Mouse (Mus musculus) G1E (cell line): Measurements from ENCODE around the gene B3gnt9. TPM values are rescaled to one million over a fixed set of nuclear protein-coding genes. Genes with fewer than 3 reads are reported as not detected.

Source experiments
- ATAC-seq: 2 replicates; pipeline ENCODE4 v1.8.0; 2016; ENCODE audit warnings: mild to moderate bottlenecking; ENCODE audit not compliant: insufficient number of reproducible peaks, poor library complexity, low FRiP score, severe bottlenecking; ENCODE audit errors: extremely low read depth
- DNase-seq: peaks from one replicate; pipeline ENCODE4 v3.0.0; 2012; ENCODE audit warnings: low spot score
- H3K27me3 ChIP-seq: 2 replicates; pipeline ENCODE4 v1.6.1; 2012; ENCODE audit warnings: mild to moderate bottlenecking, low read length, inconsistent platforms; ENCODE audit not compliant: insufficient read depth
- H3K36me3 ChIP-seq: replicated peaks from 2 replicates; pipeline ENCODE3; 2012; ENCODE audit warnings: mild to moderate bottlenecking, inconsistent platforms
- H3K4me1 ChIP-seq: 2 replicates; pipeline ENCODE4 v1.6.1; 2012; ENCODE audit warnings: low read depth, low read length, inconsistent platforms, mixed read lengths; ENCODE audit not compliant: insufficient read depth
- H3K4me3 ChIP-seq: 2 replicates; pipeline ENCODE4 v1.5.1; 2012; ENCODE audit warnings: low read depth, mild to moderate bottlenecking, inconsistent platforms, low read length, moderate library complexity, mixed read lengths
- H3K9me3 ChIP-seq: replicated peaks from 2 replicates; pipeline ENCODE4 v1.6.1; 2012; ENCODE audit warnings: inconsistent platforms
- CTCF ChIP-seq: IDR thresholded peaks from 2 replicates; pipeline ENCODE4 v1.5.1; 2012; ENCODE audit warnings: low read depth, low read length, inconsistent platforms, mixed read lengths
- GATA1 ChIP-seq: IDR thresholded peaks from 2 replicates; pipeline ENCODE4 v1.6.1; 2012; ENCODE audit warnings: borderline replicate concordance, low read length, inconsistent platforms, mixed read lengths
- GATA2 ChIP-seq: IDR thresholded peaks from 2 replicates; pipeline ENCODE4 v1.6.1; 2012; ENCODE audit warnings: low read depth, low read length, inconsistent platforms, borderline replicate concordance
- POLR2AphosphoS5 ChIP-seq: IDR thresholded peaks from 2 replicates; pipeline ENCODE4 v1.6.1; 2012; ENCODE audit warnings: low read depth, low read length, inconsistent platforms; ENCODE audit not compliant: insufficient replicate concordance
- TAL1 ChIP-seq: conservative IDR thresholded peaks from 2 replicates; pipeline ENCODE4 v1.6.1; 2012; ENCODE audit warnings: low read depth, low read length, inconsistent platforms, mixed read lengths
- polyA plus RNA-seq: library from polyadenylated mRNA; stranded (reverse); fragments of >175 nt; gene quantifications from 2 replicates; pipeline ENCODE4 v1.2.3, GENCODE M21; 2012
- total RNA-seq, 2 experiments: library from RNA; stranded (forward) in 1 of 2; stranded (reverse) in 1 of 2; fragments of 200-1000 nt in 1 of 2; fragments of >200 nt in 1 of 2; fragmentation: Nextera tagmentation in 1 of 2; gene quantifications; 2 replicates each; pipeline ENCODE4 v1.2.3; 2014 to 2017

Gene B3gnt9
- total and polyA plus RNA-seq, 3 experiments, result 4.4 to 6.2 (median 5.9) TPM

GRCm38 (mm10) chr8:105207675-105208273 is 47.2 kb downstream of the B3gnt9 start:
- TF ChIP-seq GATA1, result no peak
- no peak for TF ChIP-seq GATA2
- no peak for TF ChIP-seq TAL1
- TF ChIP-seq CTCF, result no peak
- no peak for TF ChIP-seq POLR2AphosphoS5
- H3K27me3 ChIP-seq, result no peaks in the 10 kb centered on the region
- DNase-seq, result no peak
- ATAC-seq, result no peak
- H3K9me3 ChIP-seq, result no peaks in the 10 kb centered on the region
- H3K36me3 ChIP-seq, result peaks cover 60% of the 10 kb centered on the region
- H3K4me1 ChIP-seq, result peaks cover 3% of the 10 kb centered on the region; the same call in 1 of the 2 replicates
- no peak overlapping the region for H3K4me3 ChIP-seq

- peaks cover 63% of the 10 kb centered on the region for H3K36me3 ChIP-seq
- peaks cover 3% of the 10 kb centered on the region; the same call in 1 of the 2 replicates for H3K4me1 ChIP-seq
- no peak overlapping the region for H3K4me3 ChIP-seq
- no peaks in the 10 kb centered on the region for H3K9me3 ChIP-seq
- DNase-seq, result no peak
- no peak for ATAC-seq
- TF ChIP-seq CTCF, result no peak
- no peak for TF ChIP-seq GATA2
- no peak for TF ChIP-seq POLR2AphosphoS5
- TF ChIP-seq GATA1, result no peak
- TF ChIP-seq TAL1, result no peak
- no peaks in the 10 kb centered on the region for H3K27me3 ChIP-seq
Observed at GRCm38 (mm10) chr8:105206766-105207275, 48.1 kb downstream of the B3gnt9 start.

GRCm38 (mm10) chr8:105205748-105206147 is 49.2 kb downstream of the B3gnt9 start:
- Histone ChIP-seq H3K27me3 (no peaks in the 10 kb centered on the region), H3K4me1 (peaks cover 3% of the 10 kb centered on the region; the same call in 1 of the 2 replicates), H3K9me3 (no peaks in the 10 kb centered on the region), H3K4me3 (no peak overlapping the region), H3K36me3 (peaks cover 67% of the 10 kb centered on the region)
- ATAC-seq (no peak), DNase-seq (no peak)
- TF ChIP-seq GATA1, result no peak
- TF ChIP-seq POLR2AphosphoS5, result no peak
- no peak for TF ChIP-seq GATA2
- TF ChIP-seq CTCF, result no peak
- TF ChIP-seq TAL1, result no peak

Other genes with a start within 250 kb of the B3gnt9 start
Only the 20 nearest of the 22 such genes appear.
- gene Ces3a, start 206.6 kb downstream of the B3gnt9 start, total RNA-seq (2014; fragmentation: Nextera tagmentation), result not detected in 2 replicates
- gene Ces3a, start 206.6 kb downstream of the B3gnt9 start, total RNA-seq (2017), result not detected in 2 replicates
- gene Ces3a, start 206.6 kb downstream of the B3gnt9 start, polyA plus RNA-seq, result not detected in 2 replicates
- not detected in 2 replicates for gene Ces3b, start 171.4 kb downstream of the B3gnt9 start, total RNA-seq (2014; fragmentation: Nextera tagmentation)
- 0.12 and 0.22 TPM in 2 replicates for gene Ces3b, start 171.4 kb downstream of the B3gnt9 start, total RNA-seq (2017)
- gene Ces3b, start 171.4 kb downstream of the B3gnt9 start, polyA plus RNA-seq, result not detected in 2 replicates
- gene Ces4a, start 123.4 kb downstream of the B3gnt9 start, total RNA-seq (2014; fragmentation: Nextera tagmentation), result not detected in 2 replicates
- not detected in 2 replicates for gene Ces4a, start 123.4 kb downstream of the B3gnt9 start, total RNA-seq (2017)
- gene Ces4a, start 123.4 kb downstream of the B3gnt9 start, polyA plus RNA-seq, result not detected in 2 replicates
- 81.9 and 84.2 TPM in 2 replicates for gene Cbfb, start 84.5 kb downstream of the B3gnt9 start, total RNA-seq (2014; fragmentation: Nextera tagmentation)
- 175 and 182 TPM in 2 replicates for gene Cbfb, start 84.5 kb downstream of the B3gnt9 start, total RNA-seq (2017)
- 31.4 and 33.5 TPM in 2 replicates for gene Cbfb, start 84.5 kb downstream of the B3gnt9 start, polyA plus RNA-seq
- gene D230025D16Rik, start 30.0 kb downstream of the B3gnt9 start, total RNA-seq (2014; fragmentation: Nextera tagmentation), result 35.2 and 37.5 TPM in 2 replicates
- 27.2 and 28.8 TPM in 2 replicates for gene D230025D16Rik, start 30.0 kb downstream of the B3gnt9 start, total RNA-seq (2017)
- gene D230025D16Rik, start 30.0 kb downstream of the B3gnt9 start, polyA plus RNA-seq, result 4.0 and 5.0 TPM in 2 replicates
- 12.5 and 14.2 TPM in 2 replicates for gene Tradd, start 9.5 kb upstream of the B3gnt9 start, total RNA-seq (2014; fragmentation: Nextera tagmentation)
- 20.8 and 23.4 TPM in 2 replicates for gene Tradd, start 9.5 kb upstream of the B3gnt9 start, total RNA-seq (2017)
- 27.9 and 30.0 TPM in 2 replicates for gene Tradd, start 9.5 kb upstream of the B3gnt9 start, polyA plus RNA-seq
- 6.8 and 8.0 TPM in 2 replicates for gene Fbxl8, start 9.5 kb upstream of the B3gnt9 start, total RNA-seq (2014; fragmentation: Nextera tagmentation)
- gene Fbxl8, start 9.5 kb upstream of the B3gnt9 start, total RNA-seq (2017), result 6.0 and 6.9 TPM in 2 replicates
- gene Fbxl8, start 9.5 kb upstream of the B3gnt9 start, polyA plus RNA-seq, result 8.9 and 9.6 TPM in 2 replicates
- 0.49 and 0.68 TPM in 2 replicates for gene Hsf4, start 14.6 kb upstream of the B3gnt9 start, total RNA-seq (2014; fragmentation: Nextera tagmentation)
- 0.70 and 0.93 TPM in 2 replicates for gene Hsf4, start 14.6 kb upstream of the B3gnt9 start, total RNA-seq (2017)
- 0.33 and 0.39 TPM in 2 replicates for gene Hsf4, start 14.6 kb upstream of the B3gnt9 start, polyA plus RNA-seq
- 0.39 and 0.60 TPM in 2 replicates for gene Nol3, start 21.0 kb upstream of the B3gnt9 start, total RNA-seq (2014; fragmentation: Nextera tagmentation)
- gene Nol3, start 21.0 kb upstream of the B3gnt9 start, total RNA-seq (2017), result 0.41 and 0.49 TPM in 2 replicates
- 0.60 and 0.77 TPM in 2 replicates for gene Nol3, start 21.0 kb upstream of the B3gnt9 start, polyA plus RNA-seq
- 7.8 and 9.0 TPM in 2 replicates for gene 4931428F04Rik, start 34.7 kb upstream of the B3gnt9 start, total RNA-seq (2014; fragmentation: Nextera tagmentation)
- 2.6 and 2.8 TPM in 2 replicates for gene 4931428F04Rik, start 34.7 kb upstream of the B3gnt9 start, total RNA-seq (2017)
- 1.5 and 2.0 TPM in 2 replicates for gene 4931428F04Rik, start 34.7 kb upstream of the B3gnt9 start, polyA plus RNA-seq
- 1.4 and 3.2 TPM in 2 replicates for gene Exoc3l, start 40.9 kb upstream of the B3gnt9 start, total RNA-seq (2014; fragmentation: Nextera tagmentation)
- 1.5 and 2.8 TPM in 2 replicates for gene Exoc3l, start 40.9 kb upstream of the B3gnt9 start, total RNA-seq (2017)
- 2.6 and 2.7 TPM in 2 replicates for gene Exoc3l, start 40.9 kb upstream of the B3gnt9 start, polyA plus RNA-seq
- gene E2f4, start 42.5 kb upstream of the B3gnt9 start, total RNA-seq (2014; fragmentation: Nextera tagmentation), result 228 and 274 TPM in 2 replicates
- 40.1 and 42.5 TPM in 2 replicates for gene E2f4, start 42.5 kb upstream of the B3gnt9 start, total RNA-seq (2017)
- 69.8 and 79.2 TPM in 2 replicates for gene E2f4, start 42.5 kb upstream of the B3gnt9 start, polyA plus RNA-seq
- 2.2 and 3.5 TPM in 2 replicates for gene Elmo3, start 50.4 kb upstream of the B3gnt9 start, total RNA-seq (2014; fragmentation: Nextera tagmentation)
- 0.49 and 1.6 TPM in 2 replicates for gene Elmo3, start 50.4 kb upstream of the B3gnt9 start, total RNA-seq (2017)
- gene Elmo3, start 50.4 kb upstream of the B3gnt9 start, polyA plus RNA-seq, result 0.63 and 0.76 TPM in 2 replicates
- 12.3 and 15.5 TPM in 2 replicates for gene Lrrc29, start 71.1 kb upstream of the B3gnt9 start, total RNA-seq (2014; fragmentation: Nextera tagmentation)
- gene Lrrc29, start 71.1 kb upstream of the B3gnt9 start, total RNA-seq (2017), result 4.6 and 4.8 TPM in 2 replicates
- gene Lrrc29, start 71.1 kb upstream of the B3gnt9 start, polyA plus RNA-seq, result 1.3 and 1.6 TPM in 2 replicates
- gene Tmem208, start 71.2 kb upstream of the B3gnt9 start, total RNA-seq (2014; fragmentation: Nextera tagmentation), result 26.7 and 35.5 TPM in 2 replicates
- 37.8 and 54.5 TPM in 2 replicates for gene Tmem208, start 71.2 kb upstream of the B3gnt9 start, total RNA-seq (2017)
- 19.5 and 25.2 TPM in 2 replicates for gene Tmem208, start 71.2 kb upstream of the B3gnt9 start, polyA plus RNA-seq
- gene Fhod1, start 92.8 kb upstream of the B3gnt9 start, total RNA-seq (2014; fragmentation: Nextera tagmentation), result 2.3 and 4.7 TPM in 2 replicates
- gene Fhod1, start 92.8 kb upstream of the B3gnt9 start, total RNA-seq (2017), result 1.7 and 3.3 TPM in 2 replicates
- gene Fhod1, start 92.8 kb upstream of the B3gnt9 start, polyA plus RNA-seq, result 6.0 and 6.1 TPM in 2 replicates
- gene Slc9a5, start 93.7 kb upstream of the B3gnt9 start, total RNA-seq (2014; fragmentation: Nextera tagmentation), result 0.68 and 1.2 TPM in 2 replicates
- 0.46 and 0.49 TPM in 2 replicates for gene Slc9a5, start 93.7 kb upstream of the B3gnt9 start, total RNA-seq (2017)
- 0.87 and 0.99 TPM in 2 replicates for gene Slc9a5, start 93.7 kb upstream of the B3gnt9 start, polyA plus RNA-seq
- not detected in 2 replicates for gene Plekhg4, start 118.1 kb upstream of the B3gnt9 start, total RNA-seq (2014; fragmentation: Nextera tagmentation)
- gene Plekhg4, start 118.1 kb upstream of the B3gnt9 start, total RNA-seq (2017), result 0.11 TPM in 1 of 2 replicates, not detected in the other
- 0.01 TPM in 1 of 2 replicates, not detected in the other for gene Plekhg4, start 118.1 kb upstream of the B3gnt9 start, polyA plus RNA-seq
- not detected in 2 replicates for gene Kctd19, start 158.3 kb upstream of the B3gnt9 start, total RNA-seq (2014; fragmentation: Nextera tagmentation)
- not detected in 2 replicates for gene Kctd19, start 158.3 kb upstream of the B3gnt9 start, total RNA-seq (2017)
- gene Kctd19, start 158.3 kb upstream of the B3gnt9 start, polyA plus RNA-seq, result not detected in 2 replicates
- not detected in 2 replicates for gene Lrrc36, start 158.4 kb upstream of the B3gnt9 start, total RNA-seq (2014; fragmentation: Nextera tagmentation)
- gene Lrrc36, start 158.4 kb upstream of the B3gnt9 start, total RNA-seq (2017), result not detected in 2 replicates
- not detected in 2 replicates for gene Lrrc36, start 158.4 kb upstream of the B3gnt9 start, polyA plus RNA-seq